Mouse (Mus musculus): ENCODE measurements at regions not wholly inside any gene's neighbourhood (a gene's known extent, or its start where the extent isn't known, plus 50 kb on each side); places are given as distances from the start of the nearest gene placed in this dataset.

DNA sequence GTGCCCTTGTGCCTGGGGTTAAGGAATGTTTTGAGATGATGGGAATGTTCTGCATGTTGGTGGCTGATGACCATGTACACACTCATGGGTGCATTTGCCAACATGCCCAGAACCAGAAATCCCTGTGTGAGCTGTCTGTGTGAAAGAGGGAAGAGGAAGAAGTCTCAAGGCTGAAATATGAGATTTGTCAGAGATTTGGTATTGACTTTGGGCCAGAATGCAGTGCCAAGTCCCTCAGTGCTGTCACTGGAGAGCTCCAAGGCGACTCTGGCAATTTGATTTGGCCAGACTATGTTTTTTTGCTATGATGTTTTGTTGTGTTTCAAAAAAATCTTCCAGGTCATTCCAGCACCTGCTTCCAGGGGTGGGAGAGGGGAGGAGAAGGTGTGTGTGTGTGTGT, 281.7 kb upstream of the N4bp1 start:
- in situ Hi-C loops (cut with MboI; ENCODE audit: low pct_unique_long_range_greater_than_20kb in 1 of 2, low sequenced_read_pairs in 2 of 2, unreplicated experiment in 1 of 2): no loop called here

DNA sequence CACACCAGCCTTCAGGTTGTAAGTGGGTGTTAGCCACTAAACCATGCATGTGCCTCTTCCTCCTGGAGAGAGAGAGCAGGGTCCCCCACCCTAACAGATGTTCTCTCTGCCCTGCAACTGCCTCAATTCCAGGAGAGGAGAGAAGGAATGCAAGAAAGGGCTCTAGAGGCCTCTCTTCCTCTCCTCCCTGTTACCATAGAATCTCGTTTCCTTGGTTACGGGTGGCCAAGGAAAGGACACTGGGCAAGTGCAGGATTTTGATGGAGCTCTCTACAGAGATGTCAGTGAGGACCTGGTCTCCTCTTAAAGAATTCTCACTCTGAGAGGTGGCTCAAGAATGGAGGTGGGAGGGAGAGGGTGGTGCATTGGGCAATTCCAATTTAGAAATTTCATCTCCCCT, 275.4 kb upstream of the N4bp1 start:
- in situ Hi-C loops (cut with MboI; ENCODE audit: low pct_unique_long_range_greater_than_20kb in 1 of 2, low sequenced_read_pairs in 2 of 2, unreplicated experiment in 1 of 2): no loop called here

DNA sequence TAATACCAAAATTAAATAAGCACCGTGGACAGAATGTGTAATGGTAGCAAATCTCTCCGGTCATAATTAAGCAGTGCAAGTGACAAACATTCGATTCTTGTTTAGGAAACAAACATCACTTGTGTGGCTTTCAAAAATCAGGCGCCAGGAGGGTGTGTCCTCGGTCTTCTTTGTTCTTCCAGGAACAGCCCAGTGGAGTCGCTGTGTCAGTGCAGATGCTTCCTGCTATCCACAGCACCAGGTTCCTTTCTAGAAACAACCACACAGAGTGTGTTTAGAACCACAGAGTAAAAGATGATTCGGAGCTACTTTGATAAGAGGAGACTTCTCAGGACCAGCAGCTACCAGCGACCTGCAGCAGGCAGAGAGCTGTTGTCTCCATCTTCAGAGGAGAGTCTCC, 273.3 kb upstream of the N4bp1 start:
- in situ Hi-C loops (cut with MboI; ENCODE audit: low pct_unique_long_range_greater_than_20kb in 1 of 2, low sequenced_read_pairs in 2 of 2, unreplicated experiment in 1 of 2): no loop called here

DNA sequence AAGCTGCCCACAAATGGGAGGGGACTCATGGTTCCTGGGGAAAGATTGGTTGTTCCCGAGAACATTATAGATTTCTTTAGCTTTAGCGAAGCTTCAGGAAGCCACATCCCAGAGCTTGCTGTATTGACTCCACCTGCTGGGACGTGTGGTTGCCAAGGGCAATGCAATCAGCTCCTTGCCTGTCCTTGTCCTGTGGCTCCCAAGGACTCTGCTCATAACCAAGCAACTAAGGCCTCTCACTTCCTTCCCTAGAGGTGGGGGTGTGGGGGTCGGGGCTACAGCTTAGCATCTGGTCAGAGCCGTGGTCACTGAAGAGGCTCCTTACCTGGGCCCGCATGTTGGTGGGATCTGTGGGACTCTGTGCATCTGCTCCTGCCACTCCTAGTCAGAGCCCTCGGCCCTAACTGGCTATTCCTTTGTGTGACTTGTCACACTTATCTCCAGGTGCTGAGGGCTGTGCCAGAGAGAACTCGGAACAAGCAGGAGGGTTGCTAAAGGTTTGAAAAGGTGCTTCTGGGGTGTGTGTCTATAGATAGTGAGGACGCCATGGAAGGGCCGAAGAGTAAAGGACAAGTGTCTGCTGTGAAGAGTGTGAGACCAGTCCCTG, 270.9 kb upstream of the N4bp1 start:
- in situ Hi-C loops (cut with MboI; ENCODE audit: low pct_unique_long_range_greater_than_20kb in 1 of 2, low sequenced_read_pairs in 2 of 2, unreplicated experiment in 1 of 2): no loop called here

DNA sequence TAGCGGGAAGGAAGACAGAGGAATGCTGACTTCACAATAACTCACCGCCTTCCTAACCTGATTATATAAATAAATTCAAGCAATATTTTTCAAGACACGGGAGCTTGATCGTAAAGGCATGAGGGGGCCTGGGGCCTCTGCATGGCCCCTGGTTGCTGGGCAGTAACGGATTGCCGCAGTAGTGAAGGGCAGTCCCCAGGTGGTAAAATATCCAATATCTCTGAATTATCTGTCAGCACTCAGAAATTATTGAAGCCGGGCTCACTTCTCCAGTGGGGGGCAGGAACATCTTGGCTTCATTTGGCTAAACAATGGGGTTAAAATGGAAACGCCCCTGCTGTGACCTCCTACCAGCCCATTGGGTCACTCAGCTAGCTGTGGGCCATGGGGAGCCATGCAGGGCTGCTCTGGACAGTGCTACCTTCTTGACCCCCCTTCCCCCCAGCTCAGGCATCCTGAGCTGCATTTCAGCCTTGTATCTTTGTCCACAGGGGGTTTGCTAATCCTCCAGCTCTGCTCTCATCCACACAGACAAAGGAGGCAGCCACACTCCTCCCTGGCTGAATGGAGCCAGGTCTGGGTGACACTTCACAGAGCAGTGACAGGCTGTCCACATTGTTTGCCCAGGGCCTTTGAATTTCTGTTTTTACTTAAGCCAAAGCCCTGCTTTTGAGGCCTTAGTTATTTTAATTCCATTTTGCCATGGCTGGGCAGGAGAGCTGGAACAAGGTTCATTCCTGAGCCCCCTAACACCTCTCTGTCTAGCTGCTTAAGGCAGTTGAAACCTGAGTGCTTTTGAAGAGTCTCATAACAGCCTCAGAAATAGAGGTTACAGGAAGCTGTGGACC, 267.2 kb upstream of the N4bp1 start:
- in situ Hi-C loops (cut with MboI; ENCODE audit: low pct_unique_long_range_greater_than_20kb in 1 of 2, low sequenced_read_pairs in 2 of 2, unreplicated experiment in 1 of 2): no loop called here

DNA sequence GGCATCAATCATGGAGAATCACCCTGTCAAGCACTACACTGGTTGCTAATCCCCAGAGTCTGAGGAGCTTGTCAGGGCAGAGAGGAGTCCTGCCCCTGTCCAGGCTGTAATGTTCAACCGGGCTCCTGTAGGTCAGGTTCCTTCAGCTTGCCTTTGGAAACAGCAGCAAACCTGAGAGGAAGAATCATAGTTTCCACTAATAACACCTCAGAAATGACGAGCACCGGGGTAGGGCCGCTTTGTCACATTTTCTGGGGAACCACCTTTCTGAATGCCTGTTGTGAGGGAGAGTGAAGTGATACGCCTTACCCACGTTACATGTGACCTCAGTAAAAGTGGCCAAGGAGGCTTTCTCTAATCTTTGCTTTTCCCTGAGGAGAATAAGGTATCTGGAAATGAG, 263.8 kb upstream of the N4bp1 start:
- in situ Hi-C loops (cut with MboI; ENCODE audit: low pct_unique_long_range_greater_than_20kb in 1 of 2, low sequenced_read_pairs in 2 of 2, unreplicated experiment in 1 of 2): no loop called here

DNA sequence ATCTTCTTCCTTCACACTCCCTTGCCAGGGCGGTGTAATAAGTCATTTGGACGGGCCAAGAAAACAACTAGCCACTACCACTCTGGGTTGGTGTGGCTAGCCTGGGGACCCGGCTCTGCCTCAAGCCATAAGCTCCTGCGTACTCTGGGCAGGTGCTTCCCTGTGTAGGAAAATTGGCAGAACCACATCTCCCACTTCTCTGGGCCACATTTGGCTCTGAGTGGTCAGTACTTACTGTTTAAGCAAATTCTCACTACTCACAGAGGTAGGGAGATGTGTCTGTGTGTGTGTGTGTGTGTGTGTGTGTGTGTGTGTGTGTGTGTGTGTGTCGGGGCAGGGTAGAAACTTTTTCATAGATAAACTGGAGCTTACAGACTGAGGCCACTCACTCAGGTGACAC, 262.6 kb upstream of the N4bp1 start:
- in situ Hi-C loops (cut with MboI; ENCODE audit: low pct_unique_long_range_greater_than_20kb in 1 of 2, low sequenced_read_pairs in 2 of 2, unreplicated experiment in 1 of 2): no loop called here

DNA sequence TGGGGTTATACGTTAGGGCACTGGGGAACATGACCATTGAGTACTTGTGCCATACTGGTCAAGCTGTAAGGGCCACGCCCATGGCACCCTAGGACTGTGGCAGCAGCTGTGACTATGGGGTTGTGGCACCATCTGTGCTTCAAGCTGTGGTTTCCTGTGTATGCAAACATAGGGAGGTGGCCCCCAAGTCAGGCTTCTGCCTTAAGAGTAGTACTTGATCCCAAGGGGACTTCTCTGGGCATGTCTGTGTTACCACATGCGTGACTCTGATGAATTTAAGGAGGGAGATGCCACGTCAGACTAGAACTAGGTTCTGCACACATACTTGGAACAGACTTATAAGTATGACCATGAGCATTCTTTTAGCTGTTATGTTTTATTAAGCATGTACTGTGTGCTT, 252.4 kb upstream of the N4bp1 start:
- in situ Hi-C loops (cut with MboI; ENCODE audit: low pct_unique_long_range_greater_than_20kb in 1 of 2, low sequenced_read_pairs in 2 of 2, unreplicated experiment in 1 of 2): no loop called here

DNA sequence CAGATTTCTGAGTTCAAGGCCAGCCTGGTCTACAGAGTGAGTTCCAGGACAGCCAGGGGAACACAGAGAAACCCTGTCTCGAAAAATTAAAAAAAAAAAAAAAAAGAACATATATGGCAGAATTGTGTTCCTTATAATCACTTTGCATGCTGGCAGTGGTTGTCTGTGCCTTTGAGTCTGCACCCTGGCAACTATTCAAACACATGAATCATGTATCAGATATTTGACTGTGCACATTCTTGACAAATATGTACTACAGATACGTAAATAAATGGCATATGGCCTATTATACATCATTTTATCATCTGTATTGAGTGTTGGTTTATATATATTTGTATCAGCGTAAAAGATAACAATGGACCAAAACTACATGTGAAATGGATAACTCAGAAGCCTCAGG, 246.7 kb upstream of the N4bp1 start:
- in situ Hi-C loops (cut with MboI; ENCODE audit: low pct_unique_long_range_greater_than_20kb in 1 of 2, low sequenced_read_pairs in 2 of 2, unreplicated experiment in 1 of 2): no loop called here

DNA sequence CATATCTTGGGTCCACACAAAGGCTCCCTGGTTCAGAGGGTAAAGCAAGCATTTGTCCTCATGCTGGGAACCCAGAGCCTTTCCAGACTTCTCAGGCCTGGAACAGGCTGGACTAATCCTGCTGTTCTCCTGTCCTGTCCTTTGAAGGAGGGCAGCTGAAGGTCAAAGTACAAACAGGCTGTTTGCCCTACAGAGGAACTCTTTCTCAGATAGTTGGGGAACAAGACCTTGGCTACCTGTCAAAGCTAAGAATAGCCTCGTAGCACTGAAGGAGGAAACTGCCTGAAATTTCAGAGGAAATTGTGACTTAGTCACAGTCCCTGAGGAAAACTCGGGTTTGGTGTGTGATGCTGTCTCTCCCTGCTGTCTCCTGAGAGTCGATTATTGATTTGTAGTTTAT, 245.6 kb upstream of the N4bp1 start:
- in situ Hi-C loops (cut with MboI; ENCODE audit: low pct_unique_long_range_greater_than_20kb in 1 of 2, low sequenced_read_pairs in 2 of 2, unreplicated experiment in 1 of 2): no loop called here

DNA sequence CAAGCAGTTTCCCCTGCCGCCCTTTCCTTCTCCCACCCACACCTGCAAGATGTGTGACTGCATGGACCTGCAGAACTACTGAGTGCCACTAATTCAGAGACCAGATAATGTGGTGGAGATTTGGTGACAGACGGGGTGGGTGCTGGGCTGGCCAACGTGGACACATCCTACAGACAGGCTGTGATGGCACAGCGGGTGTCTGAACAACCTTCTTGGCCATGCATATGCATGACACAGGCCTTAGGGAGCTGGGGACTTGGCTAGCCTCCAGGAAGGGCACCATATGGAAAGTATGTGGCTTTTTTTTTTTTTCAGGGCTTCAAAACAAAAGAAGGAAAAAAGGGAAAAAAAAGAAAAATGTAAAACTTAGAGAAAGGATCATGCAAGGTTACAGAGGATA, 243.5 kb upstream of the N4bp1 start:
- in situ Hi-C loops (cut with MboI; ENCODE audit: low pct_unique_long_range_greater_than_20kb in 1 of 2, low sequenced_read_pairs in 2 of 2, unreplicated experiment in 1 of 2): no loop called here

DNA sequence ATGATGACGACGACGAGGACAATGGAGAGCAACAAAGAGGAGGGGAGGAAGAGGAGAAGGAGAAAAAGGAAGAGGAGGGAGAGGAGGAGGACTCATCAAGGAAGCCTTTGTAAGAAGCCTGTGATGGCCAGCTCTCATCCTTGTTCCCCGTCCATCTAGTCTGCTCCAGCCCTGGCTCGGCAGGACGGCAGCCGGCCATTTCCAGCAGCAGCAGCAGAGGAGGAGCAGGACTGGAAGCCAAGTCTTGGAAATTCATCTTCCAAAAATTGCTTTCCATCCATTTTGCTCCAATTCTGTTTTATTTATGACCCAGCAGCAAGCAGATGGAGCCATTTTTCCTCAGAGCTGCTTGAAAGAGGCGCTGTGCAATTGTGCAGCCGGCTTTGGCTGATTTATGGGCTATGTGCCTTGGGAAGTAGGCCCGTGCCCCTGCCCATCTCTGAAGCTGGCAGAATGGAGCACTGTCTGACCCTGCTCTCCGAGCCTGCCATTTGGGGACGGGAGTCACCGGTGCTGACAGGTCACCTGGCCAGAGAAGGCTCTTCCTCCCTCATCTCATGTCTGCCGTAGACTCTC, 231.2 kb upstream of the N4bp1 start:
- in situ Hi-C loops (cut with MboI; ENCODE audit: low pct_unique_long_range_greater_than_20kb in 1 of 2, low sequenced_read_pairs in 2 of 2, unreplicated experiment in 1 of 2): no loop called here

DNA sequence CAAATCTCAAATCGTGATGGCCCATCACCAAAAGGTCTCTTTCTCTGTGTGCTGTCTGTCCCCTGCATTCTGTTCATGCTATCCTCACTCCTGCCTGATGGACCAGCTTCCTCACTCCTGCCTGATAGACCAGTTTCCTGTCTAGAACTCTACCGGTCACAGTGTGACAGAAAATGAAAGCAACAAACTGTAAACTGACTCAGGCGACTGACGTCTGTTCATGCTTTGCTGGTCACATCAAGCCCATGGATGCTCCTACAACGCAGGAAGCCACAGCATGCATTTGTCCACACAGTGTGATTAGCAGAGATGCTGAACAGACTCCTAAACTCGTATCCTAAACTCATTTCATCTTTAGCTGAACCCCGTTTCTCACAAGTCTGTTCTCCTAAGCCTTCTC, 227.3 kb upstream of the N4bp1 start:
- in situ Hi-C loops (cut with MboI; ENCODE audit: low pct_unique_long_range_greater_than_20kb in 1 of 2, low sequenced_read_pairs in 2 of 2, unreplicated experiment in 1 of 2): no loop called here

DNA sequence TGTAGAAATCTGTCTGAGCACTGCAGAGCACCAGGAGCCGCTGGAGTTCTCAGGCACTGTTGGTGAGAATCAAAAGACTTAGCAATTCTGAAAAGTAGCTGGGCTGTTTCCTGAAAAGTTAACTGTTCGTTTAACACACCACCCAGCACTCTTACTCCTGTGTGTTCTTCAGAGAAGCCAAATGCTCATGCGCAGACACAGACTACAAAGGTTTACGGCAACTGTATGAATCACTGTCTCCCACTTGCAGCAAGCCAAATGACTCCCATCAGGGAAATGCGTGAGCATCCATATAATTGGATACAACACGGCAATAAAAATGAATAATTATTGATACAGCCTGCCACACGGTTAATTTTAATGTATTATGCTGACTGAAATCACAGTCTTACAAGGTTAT, 220.0 kb upstream of the N4bp1 start:
- in situ Hi-C loops (cut with MboI; ENCODE audit: low pct_unique_long_range_greater_than_20kb in 1 of 2, low sequenced_read_pairs in 2 of 2, unreplicated experiment in 1 of 2): no loop called here

DNA sequence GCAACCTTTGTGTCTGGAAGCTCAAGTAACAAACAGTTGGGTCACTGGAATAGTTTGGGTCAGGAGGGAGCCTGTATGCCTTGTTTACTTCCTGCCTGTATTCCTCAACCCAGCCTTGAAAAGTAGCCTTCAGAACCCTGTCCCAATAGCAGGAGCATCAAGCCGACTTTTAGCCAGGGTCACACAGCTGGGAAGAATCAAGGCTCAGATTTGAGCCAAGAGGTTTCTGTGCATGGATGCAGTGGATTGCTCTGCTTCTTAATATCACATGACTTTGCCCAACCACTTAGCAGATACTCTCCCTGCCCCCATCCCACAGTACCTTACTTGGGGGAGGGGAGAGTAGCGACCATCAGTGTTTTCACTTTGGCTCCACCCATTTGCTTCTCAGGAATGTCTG, 210.2 kb upstream of the N4bp1 start:
- in situ Hi-C loops (cut with MboI; ENCODE audit: low pct_unique_long_range_greater_than_20kb in 1 of 2, low sequenced_read_pairs in 2 of 2, unreplicated experiment in 1 of 2): no loop called here

DNA sequence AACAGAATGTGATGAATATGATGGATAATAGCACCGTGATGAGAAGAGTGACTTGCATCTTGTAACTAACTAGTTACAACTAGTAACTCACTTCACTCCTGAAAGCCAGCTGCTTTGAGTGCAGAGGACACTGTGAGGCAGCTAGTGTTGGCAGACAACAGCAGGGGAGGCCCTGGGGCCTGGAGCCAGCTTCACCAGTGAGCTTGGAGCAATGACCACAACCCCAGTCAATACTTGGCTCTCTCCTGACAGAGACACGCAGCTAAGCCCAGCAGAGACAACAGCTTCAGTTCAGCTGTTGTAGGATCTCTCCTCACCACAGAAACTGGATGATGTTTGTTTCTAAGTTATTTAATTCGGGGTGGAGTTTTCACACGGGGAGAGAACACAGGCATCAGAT, 209.6 kb upstream of the N4bp1 start:
- in situ Hi-C loops (cut with MboI; ENCODE audit: low pct_unique_long_range_greater_than_20kb in 1 of 2, low sequenced_read_pairs in 2 of 2, unreplicated experiment in 1 of 2): no loop called here

DNA sequence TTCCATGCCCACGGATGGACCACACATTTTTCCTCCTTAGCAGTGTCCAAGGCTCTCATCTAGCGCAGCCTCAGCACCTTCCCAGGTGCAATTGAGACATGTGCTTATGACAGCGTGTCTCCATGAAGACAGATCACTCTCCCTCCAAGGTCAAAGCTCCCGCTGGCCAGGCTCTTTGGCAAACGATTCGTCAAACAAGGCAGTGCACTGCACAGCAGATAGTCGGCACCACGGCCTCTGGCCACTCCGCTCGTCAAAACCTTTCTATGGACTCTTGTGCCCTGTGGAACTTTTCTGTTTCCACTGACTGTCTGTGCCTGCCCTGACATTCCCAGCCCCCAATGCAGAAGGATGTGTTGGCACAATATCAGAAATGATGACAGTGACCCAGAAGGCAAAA, 208.7 kb upstream of the N4bp1 start:
- in situ Hi-C loops (cut with MboI; ENCODE audit: low pct_unique_long_range_greater_than_20kb in 1 of 2, low sequenced_read_pairs in 2 of 2, unreplicated experiment in 1 of 2): no loop called here

DNA sequence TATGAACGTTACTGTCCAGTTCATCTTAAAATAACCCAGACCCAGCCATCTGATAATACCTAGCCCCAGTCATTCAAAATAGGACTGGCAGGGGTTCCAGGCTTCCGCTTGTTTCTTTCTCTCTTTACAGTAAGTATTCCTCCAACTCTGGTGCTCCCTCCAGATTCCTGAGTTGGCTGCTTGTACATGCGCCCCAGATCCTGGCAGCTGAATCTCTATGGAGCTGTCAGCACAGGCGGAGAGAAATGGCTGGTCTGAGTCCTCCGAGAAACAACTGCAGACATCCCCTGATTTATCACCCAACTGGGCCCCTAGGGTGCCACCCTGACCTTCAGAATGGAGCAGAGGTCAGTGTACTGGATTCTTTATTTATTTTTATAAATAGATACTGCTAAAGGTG, 208.0 kb upstream of the N4bp1 start:
- in situ Hi-C loops (cut with MboI; ENCODE audit: low pct_unique_long_range_greater_than_20kb in 1 of 2, low sequenced_read_pairs in 2 of 2, unreplicated experiment in 1 of 2): no loop called here

DNA sequence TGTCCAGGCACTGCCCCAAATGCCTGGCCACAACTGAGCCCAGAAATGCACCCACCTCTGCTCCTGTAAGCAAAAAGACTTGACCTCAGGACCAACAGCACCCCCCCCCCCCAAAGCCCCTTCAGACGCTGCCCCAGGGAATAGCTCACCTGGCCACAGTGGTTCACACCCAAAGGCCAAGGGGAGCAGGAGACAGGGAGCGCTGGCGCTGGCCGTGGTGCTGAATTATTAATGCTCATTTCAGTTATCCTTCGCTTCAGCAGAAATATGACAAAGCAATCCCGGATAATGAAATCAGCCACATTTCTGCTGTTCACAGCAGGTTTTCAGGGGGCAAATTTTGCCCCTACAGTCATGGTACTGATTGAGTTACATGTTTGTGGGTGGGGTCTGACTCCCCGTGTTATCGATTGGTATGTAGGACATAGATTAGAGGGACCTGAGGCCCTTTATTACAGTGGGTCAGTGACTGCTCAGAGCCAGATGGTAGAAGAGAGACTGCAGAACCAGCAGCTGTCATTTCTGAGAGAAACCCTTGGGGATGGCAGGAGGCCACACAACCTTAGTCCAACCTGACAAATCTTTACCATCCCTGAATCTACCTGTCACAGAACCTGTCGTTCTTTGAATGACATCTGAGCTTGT, 202.5 kb upstream of the N4bp1 start:
- in situ Hi-C loops (cut with MboI; ENCODE audit: low pct_unique_long_range_greater_than_20kb in 1 of 2, low sequenced_read_pairs in 2 of 2, unreplicated experiment in 1 of 2): no loop called here

DNA sequence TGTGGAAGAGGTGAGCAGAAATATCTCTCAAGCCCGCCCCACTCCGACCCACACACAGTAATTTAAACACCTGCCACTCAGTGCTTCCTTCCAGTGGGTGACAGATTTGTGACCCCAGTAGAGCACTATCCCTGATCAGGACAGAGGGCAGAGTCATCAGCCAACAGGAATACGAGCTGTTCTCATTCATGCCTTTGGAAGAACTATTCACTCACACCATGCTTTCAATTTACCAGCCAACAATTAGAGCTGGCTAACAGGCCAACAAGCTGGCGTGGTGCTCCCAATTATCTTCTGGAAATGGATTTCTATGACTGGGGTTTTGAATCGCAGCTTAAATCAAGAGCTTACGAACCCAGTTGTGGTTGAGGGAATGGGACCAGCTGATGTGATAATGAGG, 193.2 kb upstream of the N4bp1 start:
- in situ Hi-C loops (cut with MboI; ENCODE audit: low pct_unique_long_range_greater_than_20kb in 1 of 2, low sequenced_read_pairs in 2 of 2, unreplicated experiment in 1 of 2): no loop called here
